Mouse (Mus musculus): ENCODE data around the gene Hdac7.

Gene Hdac7

DNA sequence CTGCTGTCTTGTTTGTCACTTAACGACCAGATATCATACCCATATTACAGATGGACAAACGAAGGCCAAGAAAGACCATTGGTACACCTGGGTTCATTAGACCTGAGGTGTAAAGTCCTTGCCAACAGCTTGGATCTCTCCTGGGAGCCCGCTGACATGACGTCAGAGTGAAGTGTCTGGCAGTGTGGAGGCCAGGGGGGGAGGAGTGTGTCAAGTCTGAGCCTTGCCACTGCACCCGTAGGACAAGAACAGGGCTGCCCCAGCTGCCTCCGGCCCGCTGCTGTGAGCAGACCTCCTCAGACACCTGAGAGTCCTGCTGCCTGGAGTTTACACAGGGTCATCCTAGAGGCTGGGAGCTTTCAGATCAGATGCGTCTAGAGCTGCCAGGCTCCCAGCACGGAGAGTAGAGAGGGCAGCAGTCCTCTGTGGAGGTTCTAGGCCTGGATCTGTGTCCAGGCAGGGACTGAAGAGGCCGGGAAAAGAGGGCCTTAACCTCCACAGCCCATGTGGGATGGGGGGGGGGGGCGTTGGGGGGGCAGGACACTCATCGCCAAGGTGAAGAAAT is 100.3 kb downstream of the Hdac7 start:
- no peak for DNase-seq (ENCODE audit: low spot score)

DNA sequence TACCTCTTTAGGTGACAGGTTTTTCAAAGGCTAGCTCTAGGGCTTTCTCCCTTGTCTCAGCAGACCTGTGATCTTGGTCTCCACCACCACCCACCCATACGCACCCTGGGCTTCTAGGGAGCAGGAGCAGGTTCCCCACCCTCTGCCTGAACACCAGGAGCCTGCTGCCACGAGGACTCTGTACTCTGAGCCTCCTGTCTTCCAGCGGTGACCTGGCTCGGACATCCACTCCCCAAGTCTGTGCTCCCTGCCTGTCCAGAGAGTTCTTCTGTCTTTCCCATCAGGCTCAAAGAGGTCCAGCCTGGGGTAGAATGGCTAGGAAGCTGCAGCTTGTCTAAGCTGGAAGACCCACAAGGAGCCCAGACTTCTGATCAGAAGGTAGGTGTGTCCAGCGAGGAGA is 101.1 kb downstream of the Hdac7 start:
- DNase-seq (ENCODE audit: low spot score): no peak
